Mouse (Mus musculus): ENCODE data around the gene Hcar1.
A peak's percentile ranks its signal among the peaks of the same experiment; 100 is the strongest.

Gene Hcar1

GRCm38 (mm10) chr5:123879928-123880327, at the start of gene Hcar1:
Hcar1 (minus strand) TSS chr5:123880020.
- DNase-seq (ENCODE audit: low spot score) = no peak

DNA sequence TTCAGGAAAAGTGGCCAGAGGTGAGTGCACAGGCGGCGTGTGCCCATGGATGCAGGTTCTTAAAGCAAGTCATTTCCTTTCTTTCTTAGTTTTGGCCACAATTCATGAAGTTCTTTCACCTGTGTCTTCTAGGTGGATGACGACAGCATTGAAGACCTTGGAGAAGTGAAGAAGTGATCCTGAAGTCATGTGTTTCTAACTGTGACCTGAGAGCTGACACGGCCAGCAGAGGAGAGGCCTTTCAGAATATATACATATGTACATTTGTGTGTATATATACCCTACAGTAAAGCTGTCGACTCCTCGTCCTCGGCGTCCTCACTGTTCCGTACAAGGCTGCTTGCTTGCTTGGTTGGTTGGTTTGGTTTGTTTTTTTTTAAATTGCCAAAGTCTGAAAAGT, 47.3 kb upstream of the Hcar1 start, which contains the start of gene Gm43518:
Gene Gm43518 (plus strand): TSS at position 301 of the 400 bp plus-strand sequence.
- no peak for DNase-seq (ENCODE audit: low spot score)

DNA sequence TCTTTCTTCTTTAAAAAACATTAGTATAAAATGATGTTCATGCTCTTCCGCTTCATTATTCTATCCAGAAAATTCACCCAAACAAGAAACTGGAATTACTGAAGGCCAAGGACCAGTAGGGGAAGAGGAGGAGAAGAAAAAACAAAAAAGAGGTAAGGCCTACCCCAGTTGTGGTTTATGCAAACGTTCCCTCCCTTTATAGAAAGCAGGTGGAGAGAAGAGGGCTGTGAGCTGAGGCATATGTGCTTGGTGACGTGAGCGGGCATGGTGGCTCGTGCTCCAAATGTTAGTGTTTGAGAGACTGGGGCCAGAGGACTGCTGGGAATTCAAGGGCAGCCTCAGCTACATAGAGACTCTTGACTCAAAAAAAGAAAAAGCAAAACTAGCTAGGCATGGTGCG, 42.3 kb upstream of the Hcar1 start:
- DNase-seq (ENCODE audit: low spot score) = no peak

- DNase-seq (ENCODE audit: low spot score) = no peak
These were observed 35.0 kb upstream of the Hcar1 start for GRCm38 (mm10) chr5:123914852-123915251.

DNA sequence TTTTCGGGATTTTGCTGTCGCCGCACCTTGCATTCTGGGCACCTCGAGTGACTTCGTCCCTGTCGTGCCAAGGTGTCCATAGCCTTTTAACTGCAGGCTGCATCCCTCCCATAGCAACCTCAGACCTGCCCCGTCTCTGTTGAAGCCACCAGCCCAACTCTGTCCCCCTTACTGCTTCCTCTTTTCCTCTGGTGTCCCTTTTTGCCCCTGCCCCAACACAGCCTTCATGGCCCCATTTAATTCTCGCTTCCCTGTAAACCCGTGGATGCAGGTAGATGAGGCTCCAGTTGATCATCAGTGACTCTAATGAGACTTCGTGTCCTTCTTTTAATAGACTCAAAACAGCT, 27.8 kb upstream of the Hcar1 start:
- no peak for DNase-seq (ENCODE audit: low spot score)

- DNase-seq (ENCODE audit: low spot score) = peak; percentile 94
These were observed 27.3 kb upstream of the Hcar1 start, which contains the start of gene Denr for GRCm38 (mm10) chr5:123906976-123907630. Denr (plus strand) TSS chr5:123907175.

GRCm38 (mm10) chr5:123906146-123906975, 26.5 kb upstream of the Hcar1 start:
- DNase-seq (ENCODE audit: low spot score) = no peak

DNA sequence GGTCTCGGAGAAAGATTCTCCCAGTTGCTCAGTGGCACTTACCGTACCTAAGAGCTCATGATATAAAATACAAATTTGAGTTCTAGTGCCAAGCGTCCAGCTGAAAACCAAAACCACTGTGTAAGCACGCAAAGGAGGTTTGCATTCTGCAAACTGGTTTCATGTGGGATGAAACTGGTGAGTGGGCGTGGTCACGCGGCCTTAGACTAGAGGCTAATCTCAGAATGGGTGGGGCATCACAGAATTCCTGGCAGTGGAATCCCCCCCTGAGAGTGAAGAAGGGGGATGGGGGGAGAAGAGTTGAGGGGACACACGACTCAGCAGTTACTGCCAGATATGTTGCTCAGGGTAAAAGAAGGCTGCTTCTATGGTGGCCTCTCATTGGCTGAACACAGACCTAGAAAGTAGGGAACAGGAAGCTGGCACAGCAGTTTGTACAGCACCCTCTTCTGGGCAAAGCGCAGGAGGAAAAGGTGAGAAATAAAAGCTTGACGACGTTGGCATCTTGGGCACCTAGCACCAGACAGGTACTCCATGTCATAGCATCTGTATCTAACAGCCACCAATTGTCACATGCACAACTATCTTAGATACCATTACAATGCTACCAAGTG, 24.3 kb upstream of the Hcar1 start:
- no peak for DNase-seq (ENCODE audit: low spot score)

DNA sequence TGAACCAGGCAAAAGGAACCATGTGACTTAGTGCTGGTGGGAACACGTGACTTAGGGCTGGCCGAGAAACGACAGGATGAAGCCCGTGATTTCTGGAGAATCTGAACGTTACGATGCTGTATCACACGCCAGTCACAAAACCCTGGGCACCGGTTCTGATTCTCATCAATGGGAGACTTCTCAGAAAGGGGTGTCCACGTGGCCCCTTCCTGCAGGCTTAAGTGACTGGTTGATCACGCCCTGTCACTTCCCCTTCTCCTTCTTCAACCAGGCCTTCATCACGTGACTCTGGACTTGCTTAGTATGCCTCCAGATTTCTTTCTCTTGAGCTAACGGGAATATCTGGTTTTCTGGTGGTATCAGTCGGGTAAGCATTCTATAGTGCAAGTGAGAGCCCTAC, 17.5 kb upstream of the Hcar1 start:
- DNase-seq (ENCODE audit: low spot score) = no peak

- DNase-seq (ENCODE audit: low spot score) = no peak
These were observed 16.6 kb upstream of the Hcar1 start for GRCm38 (mm10) chr5:123896395-123896794.

DNA sequence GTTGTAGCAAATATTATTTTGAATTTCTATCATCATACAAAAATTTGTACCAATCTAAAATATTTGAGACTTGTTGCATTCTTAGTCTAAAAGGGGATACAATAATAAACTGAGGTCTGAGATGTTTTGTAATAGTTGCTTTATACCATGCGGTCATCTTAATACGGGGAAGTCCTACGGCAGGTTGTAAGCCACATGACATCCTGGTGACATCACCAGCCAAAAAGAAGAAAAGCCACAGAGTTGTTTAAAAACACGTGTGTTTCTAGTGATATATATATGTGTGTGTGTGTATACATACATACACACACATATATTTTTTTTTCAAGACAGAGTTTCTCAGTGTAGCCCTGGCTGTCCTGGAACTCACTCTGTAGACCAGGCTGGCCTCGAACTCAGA, 13.7 kb upstream of the Hcar1 start:
- no peak for DNase-seq (ENCODE audit: low spot score)

- DNase-seq (ENCODE audit: low spot score) = peak; percentile 37
These were observed 11.8 kb upstream of the Hcar1 start for GRCm38 (mm10) chr5:123891669-123892068.

DNA sequence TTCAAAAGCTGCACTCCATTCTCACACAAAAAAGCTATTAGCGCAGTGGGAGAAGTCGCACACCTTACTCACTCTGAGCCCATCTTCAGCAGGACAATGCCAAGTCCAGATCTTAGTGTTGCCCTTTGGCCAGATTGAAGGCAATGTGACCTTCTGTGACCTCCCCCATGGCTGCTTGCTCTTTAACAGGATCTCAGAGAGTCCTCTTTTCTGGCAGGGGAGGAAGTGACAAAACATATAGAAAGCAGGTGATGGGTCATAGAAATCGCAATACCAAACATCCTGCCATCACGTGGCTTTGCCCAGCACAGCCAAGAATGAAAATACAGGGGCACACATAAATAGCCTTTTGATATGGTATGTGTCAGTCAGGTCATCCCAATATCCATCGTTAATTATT, 11.2 kb upstream of the Hcar1 start:
- no peak for DNase-seq (ENCODE audit: low spot score)

- DNase-seq (ENCODE audit: low spot score) = no peak
These were observed 10.5 kb upstream of the Hcar1 start for GRCm38 (mm10) chr5:123890312-123890711.

DNA sequence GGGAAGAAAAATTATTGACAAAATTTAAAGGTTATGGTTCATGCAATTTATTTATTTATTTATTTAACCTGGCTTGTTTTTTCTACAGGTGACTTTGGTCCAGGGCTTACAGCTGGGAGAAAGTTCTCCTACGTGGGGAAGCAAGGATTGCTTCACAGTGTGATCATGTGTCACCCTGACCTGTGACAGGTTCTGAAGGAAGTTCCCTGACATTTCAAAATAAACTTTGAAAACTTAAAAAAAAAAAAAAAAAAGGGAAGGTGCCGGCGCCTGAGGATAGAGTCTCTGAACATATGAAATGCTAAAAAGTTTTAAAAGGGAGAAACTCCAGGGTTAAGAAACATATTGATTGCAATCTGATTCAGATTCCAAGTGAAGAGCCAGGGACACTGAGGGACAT, 6.5 kb upstream of the Hcar1 start:
- DNase-seq (ENCODE audit: low spot score) = no peak

DNA sequence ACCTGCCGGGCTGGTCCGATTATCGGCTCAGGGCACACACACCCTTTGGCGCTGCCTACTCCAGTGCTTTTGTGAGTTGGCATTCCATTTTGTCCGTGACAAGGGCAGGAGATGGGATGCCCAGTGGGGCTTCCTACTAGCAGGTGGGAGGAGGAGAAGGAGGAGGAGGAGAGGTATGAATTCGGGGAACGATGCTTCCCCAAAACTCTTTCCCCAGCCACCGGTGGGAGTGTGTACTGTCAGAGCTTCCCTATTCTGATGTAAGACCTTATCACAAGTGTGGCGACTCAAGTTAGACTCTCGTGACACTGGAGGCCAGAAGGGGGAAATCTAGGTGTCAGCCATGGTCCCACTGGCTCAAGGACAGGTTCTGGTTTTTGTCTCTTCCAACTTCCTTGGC, 4.5 kb upstream of the Hcar1 start:
- DNase-seq (ENCODE audit: low spot score) = no peak

DNA sequence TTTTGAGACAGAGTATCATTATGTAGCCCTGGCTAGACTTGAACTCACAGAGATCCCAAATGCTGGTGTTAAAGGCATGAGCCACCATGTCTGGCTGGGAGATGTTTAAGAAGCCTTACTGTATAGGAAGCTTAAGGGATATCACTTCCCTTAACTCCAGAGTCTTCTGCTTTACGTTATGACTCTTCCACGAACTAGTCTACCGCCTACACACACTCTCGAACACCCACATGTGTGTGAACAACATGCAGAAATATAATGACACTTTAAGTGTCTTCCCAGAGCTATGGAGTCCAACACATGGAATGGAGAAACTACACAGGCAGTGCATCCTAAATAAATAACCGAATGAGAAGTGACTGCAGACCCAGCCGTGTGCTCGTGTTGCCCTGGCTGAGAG, 4.1 kb upstream of the Hcar1 start:
- DNase-seq (ENCODE audit: low spot score) = no peak

DNA sequence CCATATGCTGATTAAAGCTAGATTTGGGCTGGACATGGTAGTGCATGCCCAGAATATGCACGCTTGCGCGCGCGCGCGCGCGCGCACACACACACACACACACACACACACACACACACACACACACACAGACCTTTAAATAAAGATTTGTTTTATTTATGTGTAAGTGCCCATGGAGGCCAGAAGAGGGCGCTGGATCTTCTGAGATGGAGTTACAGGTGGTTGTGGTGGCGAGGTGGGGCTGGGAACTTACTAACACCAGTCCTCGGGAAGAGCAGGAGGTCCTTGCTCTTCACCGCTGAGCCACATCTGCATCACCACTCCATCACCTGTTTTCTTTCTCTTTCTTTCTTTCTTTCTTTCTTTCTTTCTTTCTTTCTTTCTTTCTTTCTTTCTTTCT, 958 bp upstream of the Hcar1 start:
- DNase-seq (ENCODE audit: low spot score) = no peak

DNA sequence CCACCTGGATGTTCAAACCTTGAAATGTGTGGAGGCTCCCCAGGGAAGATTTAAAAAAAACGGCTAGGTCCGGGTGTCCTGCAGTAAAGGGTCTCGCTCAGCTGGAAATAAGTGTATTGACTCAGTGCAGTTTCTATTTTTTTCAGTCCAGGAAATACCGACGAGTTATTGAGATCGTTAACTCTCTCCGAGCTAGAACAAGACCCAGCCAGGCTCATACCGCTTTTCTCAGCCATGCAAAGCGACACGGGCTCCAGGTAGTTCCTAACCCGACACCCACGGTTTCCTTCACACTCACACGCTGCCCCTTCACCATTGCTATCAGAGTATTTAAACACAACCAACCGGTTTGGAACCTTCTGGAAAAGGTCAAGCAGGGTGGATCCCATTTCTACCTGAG, 1.8 kb downstream of the Hcar1 start:
- no peak for DNase-seq (ENCODE audit: low spot score)

GRCm38 (mm10) chr5:123874177-123874576, 5.6 kb downstream of the Hcar1 start:
- no peak for DNase-seq (ENCODE audit: low spot score)

DNA sequence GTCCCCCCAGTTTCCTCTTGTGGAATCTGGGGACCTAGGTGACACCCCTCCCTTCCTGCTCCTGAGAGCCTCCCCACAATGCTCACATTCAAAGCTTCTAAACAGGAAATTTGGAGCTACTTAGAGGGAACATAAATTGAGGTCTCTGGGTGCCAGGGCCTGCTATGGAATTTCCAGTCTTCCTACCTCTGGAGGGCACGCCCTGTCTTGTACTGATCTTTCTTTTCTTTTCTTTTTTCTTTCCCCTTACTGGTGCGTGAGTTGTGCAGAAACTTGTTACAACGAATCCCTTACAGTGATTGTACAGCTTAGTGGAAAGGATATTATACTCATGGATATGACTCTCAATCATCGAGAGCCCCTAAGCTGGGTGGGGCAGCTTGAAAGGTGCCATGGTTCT, 10.2 kb downstream of the Hcar1 start:
- no peak for DNase-seq (ENCODE audit: low spot score)

GRCm38 (mm10) chr5:123866457-123866856, 13.4 kb downstream of the Hcar1 start:
- no peak for DNase-seq (ENCODE audit: low spot score)

- DNase-seq (ENCODE audit: low spot score) = no peak
These were observed 14.5 kb downstream of the Hcar1 start, which contains the start of gene Hcar2 for GRCm38 (mm10) chr5:123865365-123865764. Hcar2 (minus strand) TSS chr5:123865499.
